Mouse (Mus musculus) small intestine, adult 2 months (tissue): ENCODE results near the gene Fli1. TPM values are rescaled to one million over a fixed set of nuclear protein-coding genes. Genes with fewer than 3 reads are reported as not detected.

Experiments
- H3K27ac ChIP-seq: fragments of 200-500 bp; 2 replicates; pipeline ENCODE4 v1.5.1; 2012; ENCODE audit warnings: low read depth, low read length, control low read depth, inconsistent platforms; ENCODE audit not compliant: insufficient read depth
- H3K27me3 ChIP-seq: fragments of 200-500 bp; 2 replicates; pipeline ENCODE4 v1.6.1; 2012; ENCODE audit warnings: mild to moderate bottlenecking, moderate library complexity, low read length, inconsistent platforms; ENCODE audit not compliant: control insufficient read depth, insufficient read depth
- H3K36me3 ChIP-seq: fragments of 200-500 bp; 2 replicates; pipeline ENCODE4 v1.6.1; 2012; ENCODE audit warnings: mild to moderate bottlenecking, low read length, control low read depth, inconsistent platforms; ENCODE audit not compliant: control insufficient read depth, insufficient read depth
- H3K4me1 ChIP-seq: fragments of 200-500 bp; 2 replicates; pipeline ENCODE4 v1.6.1; 2012; ENCODE audit warnings: low read length, inconsistent platforms, mixed read lengths; ENCODE audit not compliant: control insufficient read depth, insufficient read depth, insufficient read length
- H3K4me3 ChIP-seq: fragments of 200-500 bp; 2 replicates; pipeline ENCODE4 v1.5.1; 2012; ENCODE audit warnings: low read depth, mild to moderate bottlenecking, control low read depth, inconsistent platforms, low read length, moderate library complexity
- CTCF ChIP-seq: fragments of 200-500 bp; IDR thresholded peaks from 2 replicates; pipeline ENCODE4 v1.5.1; 2012; ENCODE audit warnings: low read depth, mild to moderate bottlenecking, control low read depth, inconsistent platforms, low read length, moderate library complexity, mixed read lengths; ENCODE audit not compliant: insufficient replicate concordance, insufficient read length; ENCODE audit errors: extremely low read depth
- POLR2A ChIP-seq: fragments of 200-500 bp; IDR thresholded peaks from 2 replicates; pipeline ENCODE4 v1.6.1; 2012; ENCODE audit warnings: low read depth, mild to moderate bottlenecking, control low read depth, inconsistent platforms, low read length, moderate library complexity
- WGBS: fragments of 180-500 bp; shearing (Covaris S2); methylation state at CpG from one replicate; pipeline ENCODE4 v1.1.7; 2018; 5-methylcytosine and 5-hydroxymethylcytosine counted together
- polyA plus RNA-seq: library from polyadenylated mRNA; depleted of rRNA; stranded (reverse); fragments of >200 nt; gene quantifications from 2 replicates; pipeline ENCODE4 v1.2.3, GENCODE M21; 2012

The Fli1 gene
- polyA plus RNA-seq, 1 experiment = 3.1 TPM

DNA sequence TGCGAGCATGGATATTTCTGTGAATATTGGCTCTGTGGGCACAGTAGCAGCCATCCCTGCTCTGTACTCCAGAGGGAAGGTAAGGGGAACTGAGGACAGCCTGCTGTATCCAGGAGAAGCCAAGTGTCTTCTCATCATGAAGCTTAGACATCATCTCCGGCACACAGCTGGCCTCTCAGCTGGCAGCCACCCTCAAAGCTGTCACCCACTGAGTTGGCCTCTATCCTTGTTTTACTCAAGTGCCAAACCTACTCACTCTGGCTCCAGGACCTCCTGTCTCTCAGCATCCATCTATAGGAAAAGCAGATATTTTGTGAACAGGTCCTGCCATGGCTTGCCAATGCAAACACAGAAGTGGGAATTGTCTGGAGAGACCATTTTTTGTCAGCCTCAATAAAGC, 51.2 kb downstream of the Fli1 start:
- no peaks in the 10 kb centered on the region for H3K36me3 ChIP-seq
- no peaks in the 10 kb centered on the region; the same call in 1 of the 2 replicates for H3K4me1 ChIP-seq
- no peak overlapping the region for H3K27ac ChIP-seq
- no peak for TF ChIP-seq POLR2A
- no peak for TF ChIP-seq CTCF
- WGBS = 89% methylated on average over 2 of the region's 2 CpGs
- no peak overlapping the region for H3K4me3 ChIP-seq
- no peaks in the 10 kb centered on the region for H3K27me3 ChIP-seq

DNA sequence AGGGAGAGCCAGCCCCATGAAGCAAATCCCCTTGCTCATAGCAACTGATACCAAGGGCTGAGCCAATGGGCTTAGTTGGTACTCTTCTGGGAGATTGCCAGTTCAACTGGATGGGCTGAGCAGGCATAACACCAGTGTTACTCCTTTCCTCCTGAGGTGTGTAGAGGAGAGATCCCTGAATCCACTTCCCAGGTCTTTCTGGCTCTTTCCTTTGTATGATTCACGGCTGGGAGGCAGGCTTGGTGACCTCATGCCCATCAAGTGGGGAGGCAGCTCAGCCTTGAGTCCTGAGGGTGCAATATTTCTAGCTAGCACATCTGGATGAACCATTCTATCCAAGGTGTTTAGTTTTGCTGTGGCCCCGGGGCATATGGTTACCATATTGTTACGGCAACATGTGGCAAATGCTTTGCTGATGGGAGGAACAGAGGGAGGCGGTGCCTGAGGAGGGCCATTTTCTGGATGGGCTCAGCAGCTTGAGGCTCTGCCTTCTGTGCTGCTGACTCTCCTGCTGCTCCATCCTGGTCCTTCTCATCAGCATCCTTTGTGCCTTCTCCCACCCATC, 52.8 kb downstream of the Fli1 start:
- Histone ChIP-seq H3K36me3 (no peaks in the 10 kb centered on the region), H3K4me3 (no peak overlapping the region), H3K27ac (no peak overlapping the region; the same call in 1 of the 2 replicates), H3K4me1 (no peaks in the 10 kb centered on the region; the same call in 1 of the 2 replicates), H3K27me3 (no peaks in the 10 kb centered on the region)
- 90% methylated on average over 4 of the region's 4 CpGs for WGBS
- no peak for TF ChIP-seq POLR2A
- TF ChIP-seq CTCF = no peak

GRCm38 (mm10) chr9:32489315-32489714, 53.3 kb downstream of the Fli1 start:
- no peak for TF ChIP-seq CTCF
- TF ChIP-seq POLR2A = no peak
- no peaks in the 10 kb centered on the region for H3K36me3 ChIP-seq
- no peak overlapping the region for H3K27ac ChIP-seq
- H3K4me3 ChIP-seq = no peak overlapping the region
- H3K27me3 ChIP-seq = no peaks in the 10 kb centered on the region
- H3K4me1 ChIP-seq = no peaks in the 10 kb centered on the region; the same call in 1 of the 2 replicates
- 52% methylated on average over 4 of the region's 4 CpGs for WGBS

GRCm38 (mm10) chr9:32488627-32489026, 54.0 kb downstream of the Fli1 start:
- Histone ChIP-seq H3K4me3 (no peak overlapping the region), H3K36me3 (no peaks in the 10 kb centered on the region), H3K27me3 (no peaks in the 10 kb centered on the region), H3K4me1 (no peaks in the 10 kb centered on the region; the same call in 1 of the 2 replicates), H3K27ac (no peak overlapping the region)
- no peak for TF ChIP-seq CTCF
- no peak for TF ChIP-seq POLR2A

- Histone ChIP-seq H3K4me1 (no peaks in the 10 kb centered on the region; the same call in 1 of the 2 replicates), H3K27me3 (no peaks in the 10 kb centered on the region), H3K27ac (no peak overlapping the region), H3K36me3 (no peaks in the 10 kb centered on the region), H3K4me3 (no peak overlapping the region)
- 75% methylated on average over 5 of the region's 5 CpGs for WGBS
- TF ChIP-seq POLR2A = no peak
- no peak for TF ChIP-seq CTCF
Measured at GRCm38 (mm10) chr9:32487823-32488222, 54.8 kb downstream of the Fli1 start.

- Histone ChIP-seq H3K4me3 (no peak overlapping the region), H3K27ac (no peak overlapping the region), H3K4me1 (no peaks in the 10 kb centered on the region; the same call in 1 of the 2 replicates), H3K27me3 (no peaks in the 10 kb centered on the region), H3K36me3 (no peaks in the 10 kb centered on the region)
- TF ChIP-seq POLR2A = no peak
- TF ChIP-seq CTCF = no peak
- 76% methylated on average over 4 of the region's 4 CpGs for WGBS
Measured at GRCm38 (mm10) chr9:32487401-32487800, 55.3 kb downstream of the Fli1 start.

GRCm38 (mm10) chr9:32480418-32480817, 62.2 kb downstream of the Fli1 start:
- no peak overlapping the region for H3K27ac ChIP-seq
- TF ChIP-seq POLR2A (no peak), CTCF (no peak)
- H3K4me1 ChIP-seq = no peaks in the 10 kb centered on the region
- 0 out of 2 replicates have a peak, but pooled peaks cover 3% of the 10 kb centered on the region for H3K36me3 ChIP-seq
- H3K4me3 ChIP-seq = no peak overlapping the region
- WGBS = 76% methylated on average over 5 of the region's 5 CpGs
- no peaks in the 10 kb centered on the region for H3K27me3 ChIP-seq

GRCm38 (mm10) chr9:32478799-32479198, 63.9 kb downstream of the Fli1 start:
- WGBS = 62% methylated on average over 3 of the region's 3 CpGs
- TF ChIP-seq CTCF (no peak), POLR2A (no peak)
- no peak overlapping the region for H3K4me3 ChIP-seq
- H3K36me3 ChIP-seq = 0 out of 2 replicates have a peak, but pooled peaks cover 3% of the 10 kb centered on the region
- no peaks in the 10 kb centered on the region for H3K4me1 ChIP-seq
- no peak overlapping the region for H3K27ac ChIP-seq
- H3K27me3 ChIP-seq = no peaks in the 10 kb centered on the region
